Mouse (Mus musculus) neural tube, embryonic 13.5 days (tissue): Measurements from ENCODE around the gene Aqp7. TPM values are rescaled to one million over a fixed set of nuclear protein-coding genes. Genes with fewer than 3 reads are reported as not detected.

ENCODE experiments used
- ATAC-seq: fragments of 200-750 bp; cut with Nextera tagmentation; 2 replicates; pipeline ENCODE4 v1.8.0; 2017; ENCODE audit warnings: low read depth, mild to moderate bottlenecking, moderate TSS enrichment, moderate library complexity
- H3K27ac ChIP-seq: fragments of 300-500 bp; sonication (generic); replicated peaks from 2 replicates; pipeline ENCODE4 v1.5.1; 2015; ENCODE audit warnings: moderate library complexity, mild to moderate bottlenecking, inconsistent platforms
- H3K27me3 ChIP-seq: fragments of 300-500 bp; sonication (generic); 2 replicates; pipeline ENCODE4 v1.6.1; 2015; ENCODE audit warnings: mild to moderate bottlenecking, inconsistent platforms
- H3K36me3 ChIP-seq: fragments of 300-500 bp; sonication (generic); 2 replicates; pipeline ENCODE4 v1.6.1; 2015; ENCODE audit warnings: mild to moderate bottlenecking, inconsistent platforms
- H3K4me1 ChIP-seq: fragments of 300-500 bp; sonication (generic); replicated peaks from 2 replicates; pipeline ENCODE4 v1.6.1; 2015; ENCODE audit warnings: inconsistent platforms
- H3K4me2 ChIP-seq: fragments of 300-500 bp; sonication (generic); 2 replicates; pipeline ENCODE4 v1.6.1; 2015; ENCODE audit warnings: inconsistent platforms, mild to moderate bottlenecking, moderate library complexity
- H3K4me3 ChIP-seq: fragments of 300-500 bp; sonication (generic); 2 replicates; pipeline ENCODE4 v1.5.1; 2015; ENCODE audit warnings: mild to moderate bottlenecking, inconsistent platforms
- H3K9ac ChIP-seq: fragments of 300-500 bp; sonication (generic); 2 replicates; pipeline ENCODE4 v1.6.1; 2015; ENCODE audit warnings: moderate library complexity, mild to moderate bottlenecking, inconsistent platforms
- H3K9me3 ChIP-seq: fragments of 300-500 bp; sonication (generic); 2 replicates; pipeline ENCODE4 v1.6.1; 2016; ENCODE audit warnings: inconsistent platforms
- WGBS: fragments of 180-500 bp; shearing (Covaris S2); methylation state at CpG from one replicate; pipeline ENCODE4 v1.1.7; 2015; 5-methylcytosine and 5-hydroxymethylcytosine counted together
- polyA plus RNA-seq: library from polyadenylated mRNA; unstranded; fragments of >200 nt; fragmentation: Nextera tagmentation; extraction: Ambion mirVana; gene quantifications from 2 replicates; pipeline ENCODE4 v1.2.1, GENCODE M21; 2015

Aqp7 gene
- polyA plus RNA-seq, 1 experiment from 2014 or later: not detected

GRCm38 (mm10) chr4:41029372-41029771 lies 18.6 kb downstream of the Aqp7 start:
- WGBS: 91% methylated on average over 5 of the region's 5 CpGs
- H3K27ac ChIP-seq: no peak overlapping the region
- H3K4me1 ChIP-seq: no peaks in the 10 kb centered on the region
- no peaks in the 10 kb centered on the region for H3K9me3 ChIP-seq
- H3K9ac ChIP-seq: no peak overlapping the region
- no peak overlapping the region for H3K4me3 ChIP-seq
- H3K36me3 ChIP-seq: peaks cover 42% of the 10 kb centered on the region
- H3K4me2 ChIP-seq: no peak overlapping the region
- no peaks in the 10 kb centered on the region for H3K27me3 ChIP-seq
- ATAC-seq: no peak

- Histone ChIP-seq H3K4me1 (no peaks in the 10 kb centered on the region), H3K4me2 (no peak overlapping the region), H3K36me3 (peaks cover 53% of the 10 kb centered on the region), H3K27me3 (no peaks in the 10 kb centered on the region), H3K9ac (no peak overlapping the region), H3K27ac (no peak overlapping the region), H3K4me3 (no peak overlapping the region), H3K9me3 (no peaks in the 10 kb centered on the region)
- 90% methylated on average over 4 of the region's 4 CpGs for WGBS
- no peak for ATAC-seq
Measured at GRCm38 (mm10) chr4:41028272-41028671, 19.7 kb downstream of the Aqp7 start.

GRCm38 (mm10) chr4:41027872-41028271 lies 20.1 kb downstream of the Aqp7 start:
- 88% methylated on average over 3 of the region's 3 CpGs for WGBS
- ATAC-seq: no peak
- H3K4me1 ChIP-seq: no peaks in the 10 kb centered on the region

GRCm38 (mm10) chr4:41026086-41026787 lies 21.7 kb downstream of the Aqp7 start:
- Histone ChIP-seq H3K9me3 (no peaks in the 10 kb centered on the region), H3K27ac (no peak overlapping the region), H3K36me3 (peaks cover 71% of the 10 kb centered on the region), H3K4me1 (no peaks in the 10 kb centered on the region), H3K27me3 (no peaks in the 10 kb centered on the region), H3K4me3 (no peak overlapping the region), H3K4me2 (no peak overlapping the region), H3K9ac (no peak overlapping the region)
- 54% methylated on average over 8 of the region's 8 CpGs for WGBS
- ATAC-seq: no peak

More at GRCm38 (mm10) chr4:41027872-41028271, 20.1 kb downstream of the Aqp7 start:
- Histone ChIP-seq H3K4me3 (no peak overlapping the region), H3K4me2 (no peak overlapping the region), H3K9me3 (no peaks in the 10 kb centered on the region), H3K9ac (no peak overlapping the region), H3K36me3 (peaks cover 56% of the 10 kb centered on the region), H3K27ac (no peak overlapping the region), H3K27me3 (no peaks in the 10 kb centered on the region)

GRCm38 (mm10) chr4:41021094-41021493 lies 26.8 kb downstream of the Aqp7 start:
- Histone ChIP-seq H3K9me3 (no peaks in the 10 kb centered on the region), H3K27me3 (no peaks in the 10 kb centered on the region), H3K27ac (no peak overlapping the region), H3K36me3 (peaks cover 81% of the 10 kb centered on the region), H3K4me2 (no peak overlapping the region), H3K4me1 (no peaks in the 10 kb centered on the region), H3K9ac (no peak overlapping the region), H3K4me3 (no peak overlapping the region)
- WGBS: 90% methylated on average over 5 of the region's 5 CpGs
- no peak for ATAC-seq

- Histone ChIP-seq H3K27ac (no peak overlapping the region), H3K9me3 (no peaks in the 10 kb centered on the region), H3K4me3 (no peak overlapping the region), H3K9ac (no peak overlapping the region), H3K4me2 (no peak overlapping the region), H3K36me3 (peaks cover 85% of the 10 kb centered on the region), H3K4me1 (no peaks in the 10 kb centered on the region), H3K27me3 (no peaks in the 10 kb centered on the region)
- WGBS: 94% methylated on average over 5 of the region's 5 CpGs
- ATAC-seq: no peak
Measured at GRCm38 (mm10) chr4:41015798-41016197, 32.1 kb downstream of the Aqp7 start.

- Histone ChIP-seq H3K4me3 (no peak overlapping the region), H3K4me2 (no peak overlapping the region), H3K9ac (no peak overlapping the region), H3K4me1 (no peaks in the 10 kb centered on the region), H3K36me3 (peaks cover 96% of the 10 kb centered on the region), H3K9me3 (no peaks in the 10 kb centered on the region), H3K27ac (no peak overlapping the region), H3K27me3 (no peaks in the 10 kb centered on the region)
- ATAC-seq: no peak
- WGBS: 96% methylated on average over 3 of the region's 3 CpGs
Measured at GRCm38 (mm10) chr4:41013351-41013750, 34.6 kb downstream of the Aqp7 start.

GRCm38 (mm10) chr4:41000842-41001639 lies 46.9 kb downstream of the Aqp7 start:
- ATAC-seq: no peak
- H3K9ac ChIP-seq: no peak overlapping the region
- no peak overlapping the region for H3K4me2 ChIP-seq
- H3K4me1 ChIP-seq: no peaks in the 10 kb centered on the region
- H3K36me3 ChIP-seq: peaks cover 92% of the 10 kb centered on the region
- no peaks in the 10 kb centered on the region for H3K9me3 ChIP-seq
- H3K27ac ChIP-seq: no peak overlapping the region
- no peaks in the 10 kb centered on the region for H3K27me3 ChIP-seq
- no peak overlapping the region for H3K4me3 ChIP-seq
- 88% methylated on average over 9 of the region's 9 CpGs for WGBS

GRCm38 (mm10) chr4:41000271-41000670 lies 47.7 kb downstream of the Aqp7 start:
- H3K4me3 ChIP-seq: no peak overlapping the region
- 90% methylated on average over 1 of the region's 1 CpGs for whole genome bisulfite sequencing
- H3K27ac ChIP-seq: no peak overlapping the region
- no peak overlapping the region for H3K4me2 ChIP-seq
- H3K36me3 ChIP-seq: peaks cover 97% of the 10 kb centered on the region
- no peak overlapping the region for H3K9ac ChIP-seq
- ATAC-seq: no peak
- no peaks in the 10 kb centered on the region for H3K4me1 ChIP-seq
- no peaks in the 10 kb centered on the region for H3K9me3 ChIP-seq
- H3K27me3 ChIP-seq: no peaks in the 10 kb centered on the region

GRCm38 (mm10) chr4:40997916-40998315 lies 50.0 kb downstream of the Aqp7 start:
- no peaks in the 10 kb centered on the region for H3K27me3 ChIP-seq
- H3K36me3 ChIP-seq: peaks cover 97% of the 10 kb centered on the region
- 96% methylated on average over 4 of the region's 4 CpGs for WGBS
- no peak for ATAC-seq
- H3K27ac ChIP-seq: no peak overlapping the region
- no peaks in the 10 kb centered on the region for H3K4me1 ChIP-seq
- no peak overlapping the region for H3K4me2 ChIP-seq
- no peak overlapping the region for H3K4me3 ChIP-seq
- H3K9me3 ChIP-seq: no peaks in the 10 kb centered on the region
- H3K9ac ChIP-seq: no peak overlapping the region

- Histone ChIP-seq H3K4me1 (no peaks in the 10 kb centered on the region), H3K27ac (no peak overlapping the region), H3K36me3 (peaks cover 100% of the 10 kb centered on the region), H3K4me3 (no peak overlapping the region), H3K9me3 (no peaks in the 10 kb centered on the region), H3K4me2 (no peak overlapping the region), H3K27me3 (no peaks in the 10 kb centered on the region), H3K9ac (no peak overlapping the region)
- no peak for ATAC-seq
- 93% methylated on average over 6 of the region's 6 CpGs for WGBS
Measured at GRCm38 (mm10) chr4:40996302-40996701, 51.6 kb downstream of the Aqp7 start.

- no peak for ATAC-seq
- H3K4me1 ChIP-seq: no peaks in the 10 kb centered on the region
- H3K36me3 ChIP-seq: peaks cover 97% of the 10 kb centered on the region
- H3K27ac ChIP-seq: no peak overlapping the region
- no peak overlapping the region for H3K4me3 ChIP-seq
- H3K9ac ChIP-seq: no peak overlapping the region
- H3K27me3 ChIP-seq: no peaks in the 10 kb centered on the region
- no peak overlapping the region for H3K4me2 ChIP-seq
- H3K9me3 ChIP-seq: no peaks in the 10 kb centered on the region
- WGBS: 91% methylated on average over 6 of the region's 6 CpGs
Measured at GRCm38 (mm10) chr4:40989633-40990032, 58.3 kb downstream of the Aqp7 start.
